Mouse (Mus musculus) spleen, adult 2 months (tissue): ENCODE data around the gene Tnf.
"Not testable (repeated sequence)": the region's sequence is repeated elsewhere in the genome, so short reads cannot be mapped to it uniquely, and the experiment has no call there.

Source experiments
- CTCF ChIP-seq: fragments of 200-500 bp; IDR thresholded peaks from 2 replicates; pipeline ENCODE4 v1.5.1; 2011; ENCODE audit warnings: mild to moderate bottlenecking, inconsistent platforms; ENCODE audit not compliant: insufficient read depth, insufficient read length, insufficient replicate concordance; ENCODE audit errors: extremely low read depth
- POLR2A ChIP-seq: fragments of 200-500 bp; IDR thresholded peaks from 2 replicates; pipeline ENCODE4 v1.6.1; 2011; ENCODE audit warnings: low read depth, low read length, inconsistent platforms

DNA sequence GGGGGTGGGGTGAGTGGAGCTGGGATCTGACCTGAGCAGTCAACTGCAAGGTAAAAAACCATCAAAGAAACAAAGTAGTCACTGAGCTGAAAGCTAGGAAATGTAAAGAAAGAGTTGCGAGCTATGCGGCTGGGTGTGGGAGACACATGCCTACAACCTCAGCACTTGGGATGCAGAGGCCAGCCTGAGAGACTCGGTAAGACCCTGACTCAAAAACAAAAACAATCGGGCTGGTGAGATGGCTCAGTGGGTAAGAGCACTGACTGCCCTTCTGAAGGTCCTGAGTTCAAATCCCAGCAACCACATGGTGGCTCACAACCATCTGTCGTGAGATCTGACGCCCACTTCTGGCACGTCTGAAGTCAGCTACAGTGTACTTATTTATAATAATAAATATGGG is 32.3 kb upstream of the Tnf start:
- not testable (repeated sequence) for TF ChIP-seq POLR2A, CTCF
